Mouse (Mus musculus) frontal cortex, adult 2 months (tissue): ENCODE measurements at regions not wholly inside any gene's neighbourhood (a gene's known extent, or its start where the extent isn't known, plus 50 kb on each side); places are given as distances from the start of the nearest gene placed in this dataset.
"Not testable (repeated sequence)": the region's sequence is repeated elsewhere in the genome, so short reads cannot be mapped to it uniquely, and the experiment has no call there.

Experiments used
- DNase-seq, 2 experiments: peaks; one replicate each; pipeline ENCODE4 v3.0.0; 2022; ENCODE audit warnings: low spot score in 1 of 2; ENCODE audit errors: extremely low spot score in 1 of 2

DNA sequence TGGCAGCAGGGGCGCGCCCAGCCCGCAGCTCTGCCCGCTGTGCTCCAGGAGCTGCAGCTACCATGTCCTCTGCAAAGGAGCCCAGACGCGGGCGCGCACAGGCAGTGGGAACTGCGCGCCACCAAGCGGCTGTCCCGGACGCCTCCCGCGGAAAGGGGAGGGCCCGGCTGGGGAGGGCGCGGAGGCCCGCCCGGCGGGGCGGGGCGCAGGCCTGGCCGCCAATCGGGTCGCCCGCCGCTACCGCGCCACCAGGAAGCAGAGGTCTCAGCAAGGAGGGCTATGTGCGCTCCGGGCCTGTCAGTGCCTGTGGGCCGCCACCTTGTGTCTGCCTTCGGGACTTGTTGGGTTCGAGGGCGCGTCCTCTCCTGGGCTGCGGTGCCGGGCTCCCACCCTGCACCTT, 367.0 kb upstream of the Ywhaq start:
- DNase-seq: peak in 1 of 2 experiments; percentile 1

DNA sequence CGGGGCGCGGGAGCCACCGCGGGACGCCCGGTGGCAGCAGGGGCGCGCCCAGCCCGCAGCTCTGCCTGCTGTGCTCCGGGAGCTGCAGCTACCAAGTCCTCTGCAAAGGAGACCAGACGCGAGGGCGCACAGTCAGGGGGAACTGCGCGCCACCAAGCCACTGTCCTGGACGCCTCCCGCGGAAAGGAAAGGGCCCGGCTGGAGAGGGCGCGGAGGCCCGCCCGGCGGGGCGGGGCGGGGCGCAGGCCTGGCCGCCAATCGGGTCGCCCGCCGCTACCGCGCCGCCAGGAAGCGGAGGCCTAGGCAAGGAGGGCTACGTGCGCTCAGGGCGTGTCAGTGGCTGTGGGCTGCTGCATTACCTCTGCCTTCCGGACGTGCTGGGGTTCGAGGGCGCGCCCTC, 361.3 kb upstream of the Ywhaq start:
- not testable (repeated sequence) for DNase-seq

DNA sequence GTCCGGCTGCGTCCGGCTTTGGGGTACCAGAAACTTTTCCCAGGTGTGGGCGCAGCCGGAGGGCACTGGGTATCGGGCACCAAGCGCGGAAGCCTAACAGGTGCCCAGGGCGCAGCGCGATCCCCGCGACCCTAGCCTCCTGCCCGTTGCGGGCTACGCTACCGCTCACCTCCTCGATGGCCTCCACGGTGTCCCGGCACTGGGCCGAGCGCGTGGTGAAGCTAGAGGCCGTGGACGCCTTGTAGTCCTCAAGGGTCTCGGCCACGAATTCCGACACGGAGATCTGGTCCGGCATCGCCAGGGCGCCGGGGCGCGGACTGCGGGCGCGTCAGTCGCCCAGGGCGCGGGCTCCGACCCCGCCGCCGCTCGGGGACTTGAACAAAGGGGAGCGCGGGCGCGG, 360.9 kb upstream of the Ywhaq start:
- not testable (repeated sequence) for DNase-seq

DNA sequence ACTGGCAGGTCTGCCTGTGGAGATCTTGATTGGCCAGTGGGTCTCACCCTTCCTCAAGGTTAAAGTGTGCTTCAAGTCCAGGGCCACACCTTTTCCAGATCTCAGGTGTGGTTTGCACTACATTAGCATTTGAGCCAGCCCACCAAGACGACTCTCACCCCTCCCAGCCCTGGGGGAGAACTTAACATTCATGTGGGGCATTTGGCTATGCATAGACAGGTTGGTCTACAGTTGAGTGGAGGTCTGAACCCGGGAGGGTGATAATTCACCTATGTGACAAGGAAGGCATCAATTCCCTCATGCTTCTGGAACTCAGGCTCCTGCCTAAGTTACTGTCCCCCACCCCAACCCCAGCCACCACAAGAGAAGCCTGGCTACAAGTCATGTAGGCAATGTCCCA, 350.3 kb upstream of the Ywhaq start:
- DNase-seq: not testable (repeated sequence)
